Mouse (Mus musculus) subcutaneous adipose tissue, adult 2 months (tissue): ENCODE data around the gene Adgra3. TPM values are rescaled to one million over a fixed set of nuclear protein-coding genes. Genes with fewer than 3 reads are reported as not detected.

ENCODE experiments used
- polyA plus RNA-seq: library from polyadenylated mRNA; depleted of rRNA; stranded (reverse); fragments of >200 nt; gene quantifications from 2 replicates; pipeline ENCODE4 v1.2.3, GENCODE M21; 2012; ENCODE audit warnings: low replicate concordance; rRNA removed

The Adgra3 gene
- polyA plus RNA-seq, result 18.6 and 47.7 TPM in 2 replicates

DNA sequence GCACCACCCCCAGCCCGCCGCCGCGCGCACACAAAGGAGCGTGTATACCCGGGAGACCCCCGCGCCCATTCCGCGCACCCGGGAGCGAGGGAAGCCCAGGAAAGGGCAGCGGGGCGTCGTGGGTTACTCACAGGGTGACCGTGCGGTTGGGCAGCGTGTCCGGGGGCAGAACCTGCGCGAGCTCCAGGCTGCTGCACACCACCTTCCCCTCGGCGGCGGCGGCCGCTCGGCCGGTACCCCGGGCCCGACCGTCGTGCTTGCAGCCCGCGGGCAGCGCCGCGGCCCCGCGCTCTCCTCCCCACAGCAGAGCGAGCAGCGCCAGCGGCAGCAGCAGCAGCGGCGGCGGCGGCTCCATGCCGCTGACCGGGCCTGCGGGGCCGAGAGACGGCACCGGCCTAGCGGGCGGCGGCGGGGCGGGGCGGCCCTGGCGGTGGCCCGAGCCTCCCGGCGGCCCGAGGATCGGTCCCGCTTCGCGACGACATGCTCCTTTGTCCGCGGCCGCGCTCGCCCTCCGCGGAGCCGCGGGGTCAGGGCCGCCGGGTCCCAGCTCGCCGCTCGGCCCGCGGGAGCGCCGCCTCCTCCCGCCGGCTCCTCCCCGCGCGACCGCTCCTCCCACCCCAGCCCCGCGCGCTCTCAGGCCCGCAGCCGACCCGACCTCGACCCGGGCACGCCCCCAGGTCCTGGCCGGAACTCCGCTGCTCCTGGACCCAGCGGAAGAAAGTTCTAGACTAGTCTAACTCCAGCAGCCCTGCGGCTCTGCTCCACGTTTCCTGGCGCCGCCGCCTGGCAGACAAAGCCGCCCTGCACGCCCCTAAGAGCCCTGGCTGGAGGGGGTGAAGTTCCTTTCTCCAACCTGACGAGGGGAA lies at the start of gene Adgra3:
Adgra3 (minus strand) TSS at position 586 of the 866 bp plus-strand sequence.

